Mouse (Mus musculus) heart, adult 18-20 months (tissue): ENCODE data around the gene Dnajc4. TPM values are rescaled to one million over a fixed set of nuclear protein-coding genes. Genes with fewer than 3 reads are reported as not detected.

ENCODE experiments used
- DNase-seq, 2 experiments: peaks; one replicate each; pipeline ENCODE4 v3.0.0; 2021 to 2022; ENCODE audit warnings: mixed read lengths in 1 of 2
- long read RNA-seq, 2 experiments: library from polyadenylated mRNA; stranded (forward); transcript quantifications; one replicate each; pipeline ENCODE4 v2.0.0; 2021
- total RNA-seq, 2 experiments: library from RNA; stranded (reverse); gene quantifications; 2 replicates each; pipeline ENCODE4 v1.2.3; 2021

Gene Dnajc4
- 10 to 100 TPM; 54.6 to 55.1 TPM for total RNA-seq
- long read RNA-seq, experiment 1, transcript Dnajc4-201 (6 exons, 1,074 nt), result major isoform, 6 of 65 reads
- long read RNA-seq, experiment 1, partial matches to known transcripts, result 24 of 65 reads
- long read RNA-seq, experiment 1, other reads (novel, unspliced or antisense), result 33 of 65 reads
- long read RNA-seq, experiment 2, transcript Dnajc4-201 (6 exons, 1,074 nt), result major isoform, 9 of 43 reads
- long read RNA-seq, experiment 2, partial matches to known transcripts, result 13 of 43 reads
- long read RNA-seq, experiment 2, other reads (novel, unspliced or antisense), result 21 of 43 reads

DNA sequence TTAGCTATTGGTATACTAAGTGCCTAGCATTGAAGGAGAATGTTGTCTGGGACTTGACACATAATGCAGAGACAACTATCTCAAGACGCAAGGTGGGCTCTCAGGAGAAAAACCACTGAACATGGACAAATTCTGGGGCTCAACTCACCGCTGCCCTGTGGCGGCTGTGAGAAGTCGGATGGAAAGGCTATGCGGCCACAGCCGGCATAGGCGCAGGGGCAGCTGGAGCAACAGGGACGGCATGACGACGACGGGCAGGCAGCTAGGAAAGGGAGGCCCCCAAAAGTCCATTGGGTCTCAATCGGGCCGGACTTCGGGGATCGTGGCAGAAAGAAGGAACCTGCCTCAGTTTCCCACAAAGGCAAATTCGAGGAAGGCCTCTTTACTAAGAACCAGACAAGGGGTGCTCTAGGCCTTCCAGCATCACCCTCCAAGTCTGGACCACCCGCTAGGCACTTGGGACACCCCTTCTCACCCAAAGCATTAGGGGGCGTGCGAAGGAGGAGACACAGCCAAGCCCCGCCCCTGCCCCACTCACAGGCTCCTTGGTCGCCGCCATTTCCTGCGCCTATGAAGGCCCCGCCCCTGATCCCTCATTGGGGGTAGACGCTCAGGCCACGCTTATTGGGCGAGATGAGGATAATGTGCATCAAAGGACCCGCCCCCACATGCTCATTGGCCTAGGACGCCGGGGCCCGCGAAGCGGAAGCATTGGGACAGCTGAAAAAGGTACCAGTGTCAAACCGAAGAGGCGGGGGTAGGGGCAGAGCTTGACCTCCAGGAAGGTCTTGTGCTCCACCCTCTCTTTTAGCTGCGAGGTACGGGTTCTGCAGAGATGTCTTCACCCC, at the start of gene Dnajc4:
TSS of gene Dnajc4 (minus strand) at position 562 of the 848 bp plus-strand sequence.
- DNase-seq, result peak; percentile 96 to 98

DNA sequence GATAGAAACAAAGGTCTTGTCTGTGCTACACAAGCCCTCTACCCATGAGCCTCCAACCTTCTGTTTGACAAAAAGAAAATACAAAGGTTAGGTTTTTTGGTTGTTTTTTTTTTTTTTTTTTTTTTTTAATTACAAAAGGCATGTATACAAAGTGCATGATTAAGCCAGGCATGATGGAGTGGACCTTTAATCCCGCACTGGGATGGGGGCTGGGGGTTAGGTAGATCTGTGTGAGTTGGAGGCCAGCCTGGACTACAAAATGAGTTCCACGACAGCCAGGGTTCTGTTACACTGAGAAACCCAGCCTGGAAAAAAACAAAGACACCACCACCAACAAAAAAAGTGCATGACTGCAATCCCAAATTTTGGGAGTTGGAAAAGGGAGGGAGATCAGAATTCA, 48.8 kb upstream of the Dnajc4 start:
- DNase-seq, result no peak

DNA sequence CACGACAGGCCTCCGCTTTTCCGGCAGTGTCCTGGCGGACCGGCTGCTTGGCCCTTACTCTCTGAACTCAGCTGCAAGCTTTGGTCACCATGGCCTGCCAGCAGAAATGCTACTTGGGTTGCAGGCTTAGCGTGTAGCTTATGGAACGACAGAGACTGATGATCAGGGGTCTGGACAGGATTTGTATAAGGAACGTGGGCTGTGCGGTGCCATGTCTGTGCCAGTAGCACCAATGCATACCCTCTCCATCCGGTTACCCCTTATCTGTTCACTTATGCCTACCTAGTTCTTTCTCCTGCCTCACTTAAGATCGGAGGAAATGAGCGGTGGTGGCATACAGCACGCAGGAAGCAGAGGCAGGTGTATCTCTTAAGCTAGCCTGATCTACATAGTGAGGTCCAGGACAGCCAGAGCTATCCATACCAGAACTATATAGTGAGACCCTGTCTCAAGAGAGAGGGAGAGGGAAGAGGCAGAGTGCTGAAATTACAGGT, 48.3 kb upstream of the Dnajc4 start:
- no peak for DNase-seq

DNA sequence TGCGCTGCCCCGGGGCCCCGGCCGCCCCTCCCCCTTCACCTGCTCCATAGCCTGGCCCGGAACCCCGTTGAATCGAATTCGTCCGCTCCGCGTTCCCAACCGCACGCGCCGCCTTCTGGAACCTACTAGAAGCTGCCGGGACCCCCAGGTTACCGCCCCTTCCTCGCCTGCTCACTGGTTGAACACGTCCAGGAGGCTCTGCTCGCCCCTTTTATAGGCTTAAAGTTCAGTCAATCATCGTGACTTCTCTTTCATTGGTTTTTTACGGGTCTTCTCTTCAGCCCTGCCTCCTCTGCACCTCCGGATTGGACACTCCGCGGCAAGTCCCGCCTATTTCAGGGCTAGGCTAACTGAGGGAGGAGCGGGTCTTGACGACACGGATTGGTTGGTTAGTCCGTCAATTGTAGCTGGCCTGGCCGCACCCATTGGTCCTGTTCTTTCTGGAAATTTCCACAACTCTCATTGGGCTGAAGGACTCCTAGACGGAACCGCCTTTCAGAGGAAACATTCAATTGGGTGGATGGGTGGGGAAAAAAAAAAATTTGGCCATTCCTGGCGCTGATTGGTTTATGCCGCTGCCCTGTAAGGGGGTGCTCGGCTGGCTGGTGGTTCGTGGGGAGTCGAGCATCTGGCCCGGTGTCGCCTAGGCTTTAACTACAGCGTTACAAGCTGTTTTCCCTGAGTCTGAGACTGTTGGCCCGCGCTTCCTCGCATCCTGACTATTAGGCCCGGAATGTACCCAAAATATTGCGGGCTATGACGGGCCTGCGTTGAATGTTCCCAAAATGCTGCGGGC, 47.7 kb upstream of the Dnajc4 start, which contains the start of gene Stip1:
TSS of gene Stip1 (minus strand) at position 127 of the 796 bp plus-strand sequence.
- peak; percentile 100 for DNase-seq

DNA sequence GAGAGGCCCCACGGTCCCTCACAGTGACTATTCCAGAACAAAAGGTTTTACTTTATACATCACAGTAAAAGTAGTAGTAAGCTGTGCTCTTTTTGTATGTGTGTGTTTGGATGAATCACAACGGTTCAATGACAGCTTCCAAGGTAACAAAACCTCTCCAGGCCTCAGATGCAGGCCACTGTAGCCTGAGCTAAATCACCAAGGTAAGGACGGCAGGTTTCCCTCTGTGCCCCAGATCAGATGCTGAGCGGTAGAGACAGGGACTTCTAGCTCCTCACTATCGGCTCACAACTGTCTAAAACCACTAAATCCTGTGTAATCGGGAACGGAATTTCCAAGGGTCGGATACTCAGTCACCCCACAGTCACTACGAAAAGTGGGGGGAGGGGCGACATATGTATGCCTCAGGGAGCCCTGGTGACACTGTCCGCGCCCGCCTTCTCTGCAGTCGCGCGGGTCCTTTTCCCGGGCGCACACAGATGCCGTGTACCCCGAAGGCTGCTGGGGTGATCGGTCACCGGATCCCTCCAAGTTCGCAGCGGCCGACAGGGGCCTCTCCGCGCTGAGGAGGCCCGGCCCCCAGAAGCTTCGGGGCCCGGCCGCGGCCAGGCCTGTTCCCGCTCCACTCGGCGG, 46.8 kb upstream of the Dnajc4 start:
- peak; percentile 44 to 65 for DNase-seq

DNA sequence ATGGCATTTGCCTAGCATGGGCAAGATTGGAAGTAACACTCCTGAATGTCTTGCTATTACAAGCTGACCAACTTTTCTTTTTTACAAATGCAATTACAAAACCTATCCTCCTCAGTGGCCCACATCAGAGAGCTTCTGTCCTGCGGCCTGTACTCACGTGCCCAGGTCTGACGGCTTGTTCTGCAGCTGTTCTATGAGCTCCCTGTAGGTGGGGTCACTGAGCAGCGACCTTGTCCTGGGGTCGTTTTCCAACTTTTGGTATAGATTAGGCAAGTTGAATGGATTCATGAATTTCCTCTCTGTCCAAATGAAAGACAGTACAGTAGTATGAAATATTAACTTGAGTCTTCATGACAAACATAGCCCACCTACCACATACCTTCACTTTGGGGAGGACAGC, 41.6 kb upstream of the Dnajc4 start:
- DNase-seq, result no peak

DNA sequence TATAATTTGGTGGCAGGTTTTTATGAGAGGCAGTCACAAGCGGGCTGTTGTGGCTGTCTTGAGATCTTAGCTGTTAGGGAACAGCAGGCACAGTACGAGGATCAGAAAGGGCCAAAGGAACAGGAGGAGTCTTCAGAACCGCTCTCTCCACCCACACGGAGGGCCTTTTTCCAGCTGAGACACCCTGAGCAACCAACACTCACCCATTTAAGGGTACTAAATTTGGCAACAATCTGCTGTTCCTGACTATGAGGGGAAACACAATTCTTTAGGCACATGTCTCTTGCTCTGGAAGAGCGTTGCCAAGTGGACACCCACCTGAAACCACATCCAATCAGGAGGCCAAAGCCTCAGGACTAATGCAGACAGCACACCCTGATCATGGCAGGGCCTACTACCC, 37.2 kb upstream of the Dnajc4 start:
- no peak for DNase-seq

DNA sequence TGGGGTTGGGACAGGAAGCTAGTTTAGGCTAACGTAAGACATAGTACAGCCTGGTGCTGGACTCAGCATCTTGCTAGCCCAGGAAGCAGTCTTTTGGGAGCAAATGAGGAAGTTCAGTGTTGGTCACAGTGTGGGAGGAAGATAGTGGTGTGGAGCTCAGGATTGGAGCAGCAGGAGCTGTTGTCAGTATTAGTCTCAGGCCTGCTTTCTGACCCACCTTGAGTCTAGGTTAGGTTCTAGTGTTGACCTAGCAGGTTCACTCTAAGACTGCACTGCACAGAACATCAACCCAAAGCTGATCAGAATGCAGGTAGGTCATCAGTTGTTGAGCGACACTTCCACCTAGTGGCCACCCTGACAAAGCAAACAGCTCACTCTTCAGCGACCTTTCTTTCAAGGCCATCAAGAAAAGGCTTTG, 27.9 kb upstream of the Dnajc4 start:
- peak; percentile 65 to 72 for DNase-seq

DNA sequence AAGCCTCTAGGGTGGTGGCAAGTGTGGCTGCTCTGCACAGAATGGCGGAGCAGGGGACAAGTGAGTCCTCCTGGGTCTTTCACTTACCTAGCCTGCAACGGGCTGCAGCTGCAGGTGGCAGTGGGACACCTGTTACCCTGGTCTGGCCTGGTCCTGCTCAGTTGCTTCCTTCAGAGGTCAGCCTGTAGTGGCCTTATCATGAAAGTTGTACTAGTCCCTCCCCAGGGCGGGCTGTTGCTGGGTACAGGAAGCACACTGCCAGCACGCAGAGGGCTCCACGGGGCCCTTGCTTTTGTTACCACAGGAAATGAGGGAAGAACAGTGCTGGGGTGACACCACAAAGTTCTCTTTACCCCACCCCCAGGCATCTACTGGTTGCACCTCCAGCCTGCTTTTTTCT, 26.8 kb upstream of the Dnajc4 start, which contains the start of gene Fermt3:
TSS of gene Fermt3 (minus strand) at position 279 of the 400 bp plus-strand sequence.
- DNase-seq, result peak; percentile 52 to 82

DNA sequence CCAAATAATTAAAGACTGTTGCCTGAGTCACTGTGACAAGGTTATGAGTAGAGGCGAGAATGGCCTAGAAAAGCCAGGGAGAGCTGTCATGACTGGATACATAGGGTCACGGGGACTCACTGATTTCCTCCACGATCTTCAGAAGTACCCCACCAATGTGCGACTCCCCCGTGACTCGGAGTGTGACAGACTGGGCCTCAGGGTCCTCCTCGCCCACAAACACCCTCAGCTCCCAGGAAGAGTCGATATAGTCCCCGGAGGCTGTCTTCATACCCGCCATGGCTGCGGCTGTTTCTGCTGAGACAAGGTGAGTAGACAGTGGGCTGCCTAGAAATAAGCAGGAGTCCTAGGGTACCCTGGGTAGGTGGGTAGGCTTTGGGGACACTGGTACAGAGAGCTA, 26.2 kb upstream of the Dnajc4 start:
- DNase-seq, result peak in 1 of 2 experiments; percentile 11

DNA sequence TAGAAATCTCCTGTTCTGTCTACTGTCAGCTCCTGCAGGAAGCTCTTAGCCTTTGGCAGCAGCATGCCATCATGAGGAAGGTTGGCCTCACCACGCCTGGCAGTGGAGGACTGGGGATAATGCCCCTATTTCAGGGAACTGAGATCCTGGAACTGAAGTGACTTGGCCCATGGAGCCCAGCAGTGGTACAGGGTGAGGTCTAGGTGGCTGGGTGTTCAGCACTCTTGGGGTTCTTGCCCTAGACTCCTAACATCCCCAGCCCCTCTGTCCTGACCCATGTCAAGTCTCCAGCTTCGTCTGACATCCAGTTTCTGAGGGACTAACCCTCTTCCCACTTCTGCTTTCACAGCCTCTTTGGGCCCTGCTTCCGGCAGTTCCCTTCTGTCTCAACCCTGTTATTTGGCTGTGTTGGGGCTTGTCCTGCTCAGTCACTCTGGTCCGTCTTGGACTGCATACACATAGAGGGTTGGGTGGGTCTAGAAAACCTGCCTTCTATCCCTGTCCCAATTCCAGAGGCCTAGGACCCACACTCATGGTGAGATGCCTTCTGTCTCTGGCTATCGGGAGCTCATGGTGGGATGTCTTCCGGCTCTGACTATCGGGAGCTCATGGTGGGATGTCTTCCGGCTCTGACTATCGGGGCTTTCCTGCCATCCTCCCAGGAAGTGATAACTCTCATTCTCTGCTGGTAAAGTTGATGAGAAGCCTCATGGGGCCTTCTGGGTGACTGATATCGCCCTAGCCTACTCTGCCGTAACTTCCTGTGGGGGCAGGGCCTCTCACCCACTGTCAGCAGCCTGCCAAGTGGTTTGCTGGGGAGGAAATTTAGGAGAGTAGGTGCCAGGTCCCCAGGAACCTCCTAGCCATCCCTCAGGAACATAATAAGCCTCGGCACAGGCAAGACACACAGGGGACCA, 25.4 kb upstream of the Dnajc4 start:
- DNase-seq, result peak; percentile 24 to 46

DNA sequence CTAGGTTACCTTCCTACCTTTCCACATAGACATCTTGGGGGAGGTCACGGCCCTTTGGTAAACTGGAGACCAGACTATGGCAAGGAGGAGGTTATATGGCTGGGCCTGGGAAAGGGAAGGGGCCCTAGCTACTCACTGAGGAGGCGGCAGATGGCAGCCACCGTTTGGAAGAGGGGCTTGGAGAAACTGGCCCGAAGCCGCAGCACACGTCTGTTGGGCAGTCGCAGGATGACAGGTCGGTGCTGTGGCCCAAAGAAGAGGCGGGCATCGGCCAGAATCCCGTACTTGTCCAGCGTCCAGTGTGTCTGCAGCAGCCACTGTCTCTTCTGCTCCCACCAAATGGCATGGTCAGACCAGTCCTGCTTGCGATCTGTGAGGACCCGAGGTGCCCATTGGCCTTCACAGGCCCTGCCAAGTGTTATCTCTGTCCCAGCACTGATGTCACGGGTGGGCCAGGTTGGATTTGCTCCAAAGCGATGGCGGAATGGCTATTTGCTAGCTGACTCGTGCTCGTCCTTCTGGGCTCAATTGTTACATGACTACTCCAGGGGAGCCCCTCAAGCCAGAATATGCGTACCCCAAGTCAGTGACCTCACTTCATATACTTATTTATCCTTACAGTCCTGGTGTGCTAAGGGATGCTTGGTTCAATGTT, 22.2 kb upstream of the Dnajc4 start:
- no peak for DNase-seq

DNA sequence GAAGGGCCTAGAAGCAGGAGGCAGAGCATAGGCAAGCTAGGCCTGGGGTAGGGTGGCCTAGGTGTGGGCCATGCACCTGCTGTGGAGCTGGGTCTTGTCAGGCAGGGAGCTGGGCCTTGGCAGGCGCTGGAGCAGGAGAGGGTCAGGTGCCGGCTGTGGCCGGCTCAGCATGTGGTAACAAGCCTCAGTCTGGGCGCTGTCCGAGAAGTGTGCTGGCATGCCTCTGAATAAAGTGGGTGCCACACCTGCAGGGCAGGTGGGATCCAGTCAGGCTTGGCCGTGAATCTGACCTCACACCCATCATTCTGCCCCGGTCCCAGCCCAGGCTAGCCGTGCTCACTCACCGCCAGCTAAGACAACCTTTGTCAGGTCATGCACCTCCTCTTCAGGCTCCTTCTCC, 21.6 kb upstream of the Dnajc4 start:
- DNase-seq, result no peak

DNA sequence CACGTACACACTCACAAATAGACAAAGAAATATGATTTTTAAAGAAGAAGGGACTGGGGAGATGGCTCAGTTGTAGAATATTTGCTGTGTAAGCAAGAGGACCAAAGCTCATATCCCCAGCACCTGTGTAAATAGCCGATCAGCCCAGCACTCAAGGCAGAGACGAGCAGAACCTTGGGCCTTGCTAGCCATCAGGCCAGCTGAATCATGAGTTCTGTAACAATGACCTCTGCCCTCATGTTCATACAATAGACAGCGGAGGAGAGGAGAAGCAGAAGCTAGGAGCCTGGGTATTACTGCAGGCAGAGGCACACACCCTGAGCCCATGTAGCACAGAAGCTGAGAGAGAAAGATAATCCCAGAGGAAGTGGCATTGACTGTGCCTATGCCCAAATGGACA, 20.1 kb upstream of the Dnajc4 start:
- DNase-seq, result no peak

DNA sequence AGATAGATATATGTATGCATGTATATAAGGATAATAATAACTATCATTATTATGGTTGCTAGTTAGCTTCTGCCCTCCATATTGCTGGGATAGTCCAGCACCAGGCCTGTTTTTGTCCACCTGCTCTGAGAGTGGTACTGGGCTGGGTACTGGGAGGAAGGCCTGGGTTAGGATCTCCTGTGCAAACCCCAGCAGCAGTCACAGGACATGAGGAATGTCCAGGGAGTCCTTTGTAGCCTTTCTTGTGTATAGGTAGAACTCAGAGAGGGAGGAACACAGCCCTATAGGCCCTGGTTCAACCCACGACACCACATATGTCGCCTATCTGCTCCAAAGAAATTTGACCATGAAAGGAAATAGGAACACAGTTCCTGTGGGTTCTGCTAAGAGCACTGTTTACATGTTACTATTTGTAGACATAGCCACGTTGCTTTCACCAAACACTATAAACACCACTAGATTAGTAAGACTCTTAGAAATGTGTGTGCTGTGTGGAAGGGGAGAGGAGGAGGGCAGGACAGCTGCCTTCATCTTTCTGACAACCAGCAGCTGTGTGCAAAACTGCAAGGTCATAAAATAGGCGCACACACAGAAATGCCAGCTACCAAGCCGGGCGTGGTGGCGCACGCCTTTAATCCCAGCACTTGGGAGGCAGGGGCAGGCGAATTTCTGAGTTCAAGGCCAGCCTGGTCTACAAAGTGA, 14.7 kb upstream of the Dnajc4 start:
- no peak for DNase-seq

DNA sequence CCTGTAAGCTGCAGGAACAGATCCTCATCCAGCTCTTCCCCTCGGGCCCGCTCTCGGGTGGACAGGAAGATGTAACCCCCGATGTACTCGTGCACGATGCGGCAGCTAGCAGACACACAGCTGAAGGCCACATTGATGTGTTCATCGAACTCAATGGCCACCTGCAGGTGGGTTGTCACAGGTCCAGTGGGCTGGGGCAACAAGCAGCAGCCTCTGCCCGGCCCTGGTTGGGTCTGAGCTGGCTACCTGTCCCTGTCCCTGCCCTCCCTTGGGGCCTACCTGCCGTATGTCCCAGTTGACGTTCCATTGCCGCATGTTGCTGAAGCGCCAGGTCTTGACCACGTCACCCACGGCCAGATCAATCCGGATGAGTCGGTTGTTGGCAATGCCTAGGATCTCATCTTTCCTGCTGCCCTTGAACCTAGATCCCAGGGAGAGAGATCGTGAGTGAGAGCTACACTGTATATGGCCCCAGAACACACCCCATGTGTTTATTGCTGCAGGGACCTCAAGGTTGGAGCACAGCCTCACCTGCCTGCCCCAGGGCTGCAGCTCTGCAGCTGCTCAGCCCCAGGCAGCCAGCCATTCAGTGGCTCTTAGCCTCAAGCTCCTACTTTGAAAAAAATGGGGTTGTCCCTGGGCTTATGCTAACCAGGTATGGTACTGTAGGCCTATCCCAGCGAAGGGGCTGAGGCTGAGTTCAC, 7.1 kb upstream of the Dnajc4 start:
- DNase-seq, result no peak

DNA sequence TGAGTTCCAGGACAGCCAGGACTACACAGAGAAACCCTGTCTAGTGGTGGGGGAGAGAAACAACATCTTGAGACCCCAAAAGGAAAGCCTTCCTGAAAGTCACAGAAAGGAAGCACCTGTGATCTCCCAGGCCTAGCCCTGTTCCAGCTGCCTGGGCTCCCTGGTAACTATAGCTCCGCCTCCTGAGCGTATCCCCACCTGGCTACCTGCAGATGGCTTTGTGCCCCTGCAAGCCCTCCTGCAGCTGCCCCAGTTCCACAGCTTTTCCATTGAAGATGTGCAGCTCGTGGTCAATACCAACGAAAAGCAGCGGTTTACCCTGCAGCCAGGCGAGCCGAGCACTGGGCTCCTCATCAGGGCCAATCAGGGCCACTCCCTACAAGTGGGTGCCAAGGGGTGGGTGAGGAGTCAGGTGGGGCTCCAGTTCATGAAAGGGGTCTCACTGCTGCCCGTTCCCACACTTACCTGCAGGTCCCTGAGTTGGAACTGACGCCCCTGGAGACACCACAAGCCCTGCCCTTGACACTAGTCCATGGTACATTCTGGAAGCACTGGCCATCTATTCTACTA, 5.4 kb upstream of the Dnajc4 start:
- no peak for DNase-seq

DNA sequence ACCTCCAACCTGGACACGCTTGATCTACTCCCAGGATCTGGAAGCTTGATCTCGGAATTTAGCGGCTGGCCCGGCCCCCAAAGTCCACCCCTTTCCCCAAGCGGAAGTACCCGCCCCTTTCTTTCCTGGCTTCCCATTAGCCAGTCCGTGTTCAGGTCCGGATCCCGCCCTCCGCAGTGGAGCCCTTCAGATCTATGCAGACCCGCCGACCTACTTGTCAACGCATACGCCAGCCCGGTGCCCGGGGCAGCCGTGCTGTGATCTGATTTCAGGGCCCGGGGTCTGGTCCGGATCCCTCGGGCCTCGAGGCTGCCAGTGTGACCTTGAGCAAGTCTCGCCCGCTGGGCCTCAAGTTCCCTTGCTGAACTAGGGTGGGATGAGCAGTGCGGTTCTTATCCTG, 3.6 kb upstream of the Dnajc4 start, which contains the start of the genes Nudt22 and Trpt1:
TSS of gene Nudt22 (minus strand) at position 112 of the 400 bp plus-strand sequence.
TSS of gene Trpt1 (plus strand) at position 126 of the 400 bp plus-strand sequence.
- DNase-seq, result peak; percentile 94 to 95
